Mouse (Mus musculus): ENCODE data around the gene Cspg4. TPM values are rescaled to one million over a fixed set of nuclear protein-coding genes. Genes with fewer than 3 reads are reported as not detected.

The Cspg4 gene
- polyA plus RNA-seq, 1 experiment from 2014 or later, result 9.0 TPM

- Histone ChIP-seq H3K4me2 (replicated peaks; ENCODE audit: low read depth) (no peak overlapping the region), H3K36me3 (ENCODE audit: control insufficient read depth, insufficient read depth, low read length) (no peaks in the 10 kb centered on the region), H3K9me3 (ENCODE audit: control insufficient read depth, low read length) (no peaks in the 10 kb centered on the region), H3K27me3 (ENCODE audit: control insufficient read depth, insufficient read depth, low read length) (no peaks in the 10 kb centered on the region), H3K27ac (replicated peaks) (no peak overlapping the region), H3K9ac (ENCODE audit: low read length) (no peak overlapping the region), H3K4me3 (ENCODE audit: low read depth, low read length) (no peak overlapping the region), H3K4me1 (replicated peaks; ENCODE audit: control insufficient read depth, insufficient read depth) (peaks cover 11% of the 10 kb centered on the region)
- DNase-seq (ENCODE audit: low spot score) (no peak), ATAC-seq (ENCODE audit: low FRiP score, low TSS enrichment) (no peak)
- 78% methylated on average over 5 of the region's 5 CpGs for WGBS
- TF ChIP-seq EP300 (optimal IDR thresholded peaks at IDR 0.05), result no peak
- no peak for TF ChIP-seq CTCF (IDR thresholded peaks at IDR 0.05; ENCODE audit: low read depth)
These were observed 7.5 kb downstream of the Cspg4 start for GRCm38 (mm10) chr9:56872105-56872903.

- H3K4me1 ChIP-seq (replicated peaks; ENCODE audit: control insufficient read depth, insufficient read depth), result peaks cover 7% of the 10 kb centered on the region
- H3K4me3 ChIP-seq (ENCODE audit: low read depth, low read length), result no peak overlapping the region
- H3K36me3 ChIP-seq (ENCODE audit: control insufficient read depth, insufficient read depth, low read length), result no peaks in the 10 kb centered on the region
- ATAC-seq (ENCODE audit: low FRiP score, low TSS enrichment) (no peak), DNase-seq (ENCODE audit: low spot score) (no peak)
- H3K9ac ChIP-seq (ENCODE audit: low read length), result no peak overlapping the region
- H3K9me3 ChIP-seq (ENCODE audit: control insufficient read depth, low read length), result no peaks in the 10 kb centered on the region
- no peaks in the 10 kb centered on the region for H3K27me3 ChIP-seq (ENCODE audit: control insufficient read depth, insufficient read depth, low read length)
- WGBS, result 33% methylated on average over 1 of the region's 1 CpGs
- H3K27ac ChIP-seq (replicated peaks), result no peak overlapping the region
- H3K4me2 ChIP-seq (replicated peaks; ENCODE audit: low read depth), result no peak overlapping the region
- TF ChIP-seq EP300 (optimal IDR thresholded peaks at IDR 0.05), result no peak
- TF ChIP-seq CTCF (IDR thresholded peaks at IDR 0.05; ENCODE audit: low read depth), result no peak
These were observed 8.3 kb downstream of the Cspg4 start for GRCm38 (mm10) chr9:56873097-56873496.

- Histone ChIP-seq H3K4me3 (ENCODE audit: low read depth, low read length) (no peak overlapping the region), H3K9ac (ENCODE audit: low read length) (0 out of 2 replicates have a peak overlapping the region, but pooled peaks have one; percentile 38), H3K27me3 (ENCODE audit: control insufficient read depth, insufficient read depth, low read length) (no peaks in the 10 kb centered on the region), H3K27ac (replicated peaks) (peak overlapping the region; percentile 40; the same call in 1 of the 2 replicates), H3K36me3 (ENCODE audit: control insufficient read depth, insufficient read depth, low read length) (no peaks in the 10 kb centered on the region), H3K4me2 (replicated peaks; ENCODE audit: low read depth) (no peak overlapping the region), H3K4me1 (replicated peaks; ENCODE audit: control insufficient read depth, insufficient read depth) (no peaks in the 10 kb centered on the region; the same call in 1 of the 2 replicates), H3K9me3 (ENCODE audit: control insufficient read depth, low read length) (no peaks in the 10 kb centered on the region)
- ATAC-seq (ENCODE audit: low FRiP score, low TSS enrichment) (peak; percentile 48), DNase-seq (ENCODE audit: low spot score) (peak; percentile 58)
- peak; percentile 3; the same call in 1 of the 2 replicates for TF ChIP-seq CTCF (IDR thresholded peaks at IDR 0.05; ENCODE audit: low read depth)
- no peak for TF ChIP-seq EP300 (optimal IDR thresholded peaks at IDR 0.05)
- 32% methylated on average over 9 of the region's 9 CpGs for WGBS
These were observed 12.0 kb downstream of the Cspg4 start for GRCm38 (mm10) chr9:56876784-56877183.

DNA sequence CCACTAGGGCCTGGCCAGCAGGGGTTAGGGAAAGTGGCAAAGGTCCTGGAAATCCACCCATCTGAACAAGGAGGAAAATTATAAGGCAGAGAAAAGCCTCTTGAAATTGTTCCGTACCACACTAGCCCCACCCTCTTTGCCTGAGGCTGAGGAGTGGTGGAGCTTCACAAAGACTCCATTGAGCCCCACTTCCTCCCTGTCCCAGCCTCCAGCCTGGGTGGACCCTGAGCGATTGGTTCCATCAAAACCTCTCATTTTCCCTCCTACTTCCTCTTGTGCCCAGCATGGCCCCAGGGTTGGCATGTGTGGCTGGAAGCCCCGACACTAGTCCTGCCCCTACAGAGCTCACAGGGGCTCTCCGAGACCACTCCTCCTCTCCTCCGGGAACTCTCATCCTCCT is 12.5 kb downstream of the Cspg4 start:
- Histone ChIP-seq H3K4me2 (replicated peaks; ENCODE audit: low read depth) (no peak overlapping the region), H3K9ac (ENCODE audit: low read length) (no peak overlapping the region), H3K9me3 (ENCODE audit: control insufficient read depth, low read length) (no peaks in the 10 kb centered on the region), H3K27me3 (ENCODE audit: control insufficient read depth, insufficient read depth, low read length) (no peaks in the 10 kb centered on the region), H3K4me3 (ENCODE audit: low read depth, low read length) (no peak overlapping the region), H3K27ac (replicated peaks) (0 out of 2 replicates have a peak overlapping the region, but pooled peaks have one; percentile 30), H3K4me1 (replicated peaks; ENCODE audit: control insufficient read depth, insufficient read depth) (no peaks in the 10 kb centered on the region; the same call in 1 of the 2 replicates), H3K36me3 (ENCODE audit: control insufficient read depth, insufficient read depth, low read length) (no peaks in the 10 kb centered on the region)
- ATAC-seq (ENCODE audit: low FRiP score, low TSS enrichment) (no peak), DNase-seq (ENCODE audit: low spot score) (no peak)
- TF ChIP-seq EP300 (optimal IDR thresholded peaks at IDR 0.05), result no peak
- TF ChIP-seq CTCF (IDR thresholded peaks at IDR 0.05; ENCODE audit: low read depth), result no peak
- 66% methylated on average over 5 of the region's 5 CpGs for WGBS

DNA sequence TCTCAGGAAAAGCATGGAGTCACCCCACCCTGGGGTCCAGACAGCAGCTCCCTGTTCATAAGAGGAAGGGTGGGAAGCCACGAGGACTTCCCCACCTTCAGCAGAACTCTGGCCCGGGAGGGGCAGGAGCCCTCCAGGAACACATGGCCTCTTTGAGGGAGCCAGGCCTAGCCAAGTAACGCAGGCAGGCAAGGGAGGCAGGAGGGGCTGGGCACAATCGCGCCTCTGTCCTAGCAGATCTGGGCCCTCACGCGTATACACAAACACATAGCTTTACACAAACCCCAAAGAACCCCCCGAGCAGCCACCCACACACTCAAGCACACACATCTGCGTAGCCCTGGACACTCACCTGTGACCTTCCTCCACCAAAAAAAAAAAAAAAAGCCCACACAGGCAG is 16.0 kb downstream of the Cspg4 start:
- Histone ChIP-seq H3K27ac (replicated peaks) (peak overlapping the region; percentile 35), H3K4me1 (replicated peaks; ENCODE audit: control insufficient read depth, insufficient read depth) (no peaks in the 10 kb centered on the region; the same call in 1 of the 2 replicates), H3K9me3 (ENCODE audit: control insufficient read depth, low read length) (no peaks in the 10 kb centered on the region), H3K9ac (ENCODE audit: low read length) (0 out of 2 replicates have a peak overlapping the region, but pooled peaks have one; percentile 18), H3K27me3 (ENCODE audit: control insufficient read depth, insufficient read depth, low read length) (no peaks in the 10 kb centered on the region), H3K4me3 (ENCODE audit: low read depth, low read length) (no peak overlapping the region), H3K36me3 (ENCODE audit: control insufficient read depth, insufficient read depth, low read length) (no peaks in the 10 kb centered on the region), H3K4me2 (replicated peaks; ENCODE audit: low read depth) (no peak overlapping the region)
- DNase-seq (ENCODE audit: low spot score), result no peak
- 30% methylated on average over 9 of the region's 9 CpGs for WGBS
- no peak for ATAC-seq (ENCODE audit: low FRiP score, low TSS enrichment)
- no peak for TF ChIP-seq CTCF (IDR thresholded peaks at IDR 0.05; ENCODE audit: low read depth)
- TF ChIP-seq EP300 (optimal IDR thresholded peaks at IDR 0.05), result no peak

GRCm38 (mm10) chr9:56881539-56882082 is 16.8 kb downstream of the Cspg4 start:
- 50% methylated on average over 3 of the region's 3 CpGs for WGBS

More at GRCm38 (mm10) chr9:56881539-56882082, 16.8 kb downstream of the Cspg4 start:
- no peak for TF ChIP-seq CTCF (IDR thresholded peaks at IDR 0.05; ENCODE audit: low read depth)
- TF ChIP-seq EP300 (optimal IDR thresholded peaks at IDR 0.05), result no peak
- ATAC-seq (ENCODE audit: low FRiP score, low TSS enrichment) (0 out of 2 replicates have a peak, but pooled peaks have one; percentile 7), DNase-seq (ENCODE audit: low spot score) (no peak)
- no peaks in the 10 kb centered on the region for H3K27me3 ChIP-seq (ENCODE audit: control insufficient read depth, insufficient read depth, low read length)
- H3K9ac ChIP-seq (ENCODE audit: low read length), result no peak overlapping the region
- no peak overlapping the region for H3K4me3 ChIP-seq (ENCODE audit: low read depth, low read length)
- no peak overlapping the region for H3K4me2 ChIP-seq (replicated peaks; ENCODE audit: low read depth)
- H3K4me1 ChIP-seq (replicated peaks; ENCODE audit: control insufficient read depth, insufficient read depth), result no peaks in the 10 kb centered on the region; the same call in 1 of the 2 replicates
- H3K36me3 ChIP-seq (ENCODE audit: control insufficient read depth, insufficient read depth, low read length), result no peaks in the 10 kb centered on the region
- H3K27ac ChIP-seq (replicated peaks), result 0 out of 2 replicates have a peak overlapping the region, but pooled peaks have one; percentile 53
- H3K9me3 ChIP-seq (ENCODE audit: control insufficient read depth, low read length), result no peaks in the 10 kb centered on the region
